Mouse (Mus musculus) left cerebral cortex, postnatal 10 days (tissue): ENCODE data around the gene Iqcj. TPM values are rescaled to one million over a fixed set of nuclear protein-coding genes. Genes with fewer than 3 reads are reported as not detected.

Experiments used
- DNase-seq, 2 experiments: peaks; one replicate each; pipeline ENCODE4 v3.0.0; 2021 to 2022; ENCODE audit warnings: low spot score in 2 of 2, mixed read lengths in 1 of 2; ENCODE audit errors: extremely low spot score in 1 of 2
- intact Hi-C: fragments of 180-260 bp; cut with DNase I; formaldehyde crosslinking; loops from one replicate; pipeline ENCODE4 v1.15.1; 2025
- total RNA-seq, 2 experiments: library from RNA; stranded (reverse); gene quantifications; 2 replicates each; pipeline ENCODE4 v1.2.3; 2021

The Iqcj gene
- total RNA-seq: 1 to 10 TPM; 1.7 to 3.2 TPM

- intact Hi-C loops: loop anchor here (10.0 kb wide), 1 partner anchor 153 kb away; no protein-coding TSS in a partner anchor
- DNase-seq: peak in 1 of 2 experiments; percentile 30
Observed at GRCm38 (mm10) chr3:67892026-67892705, at the start of gene Iqcj, which contains the start of gene Iqschfp. Gene Iqcj (plus strand): TSS chr3:67892220. Gene Iqschfp (plus strand): TSS chr3:67892232.

GRCm38 (mm10) chr3:67852397-67852796 lies 39.6 kb upstream of the Iqcj start:
- intact Hi-C loops: no loop called here
- no peak for DNase-seq

GRCm38 (mm10) chr3:67861524-67861923 lies 30.5 kb upstream of the Iqcj start:
- no peak for DNase-seq
- intact Hi-C loops: no loop called here

- DNase-seq: no peak
- intact Hi-C loops: no loop called here
Observed at GRCm38 (mm10) chr3:67867420-67868065, 24.5 kb upstream of the Iqcj start.

- intact Hi-C loops: no loop called here
- no peak for DNase-seq
Observed at GRCm38 (mm10) chr3:67869424-67869823, 22.6 kb upstream of the Iqcj start.

- no peak for DNase-seq
- intact Hi-C loops: no loop called here
Observed at GRCm38 (mm10) chr3:67877253-67877652, 14.8 kb upstream of the Iqcj start.

- intact Hi-C loops: no loop called here
- DNase-seq: no peak
Observed at GRCm38 (mm10) chr3:67884335-67884734, 7.7 kb upstream of the Iqcj start.

GRCm38 (mm10) chr3:67886176-67886575 lies 5.8 kb upstream of the Iqcj start:
- no peak for DNase-seq
- intact Hi-C loops: no loop called here

GRCm38 (mm10) chr3:67887251-67887650 lies 4.8 kb upstream of the Iqcj start:
- intact Hi-C loops: no loop called here
- no peak for DNase-seq

- intact Hi-C loops: loop anchor here (10.0 kb wide), 1 partner anchor 152 kb away; no protein-coding TSS in a partner anchor
- no peak for DNase-seq
Observed at GRCm38 (mm10) chr3:67892768-67893167, 748 bp downstream of the Iqcj start.

- intact Hi-C loops: no loop called here
- DNase-seq: no peak
Observed at GRCm38 (mm10) chr3:67902517-67902916, 10.5 kb downstream of the Iqcj start.

- intact Hi-C loops: no loop called here
- DNase-seq: no peak
Observed at GRCm38 (mm10) chr3:67908586-67908985, 16.6 kb downstream of the Iqcj start.

- no peak for DNase-seq
- intact Hi-C loops: no loop called here
Observed at GRCm38 (mm10) chr3:67918098-67918497, 26.1 kb downstream of the Iqcj start.

GRCm38 (mm10) chr3:67918634-67919259 lies 26.7 kb downstream of the Iqcj start:
- DNase-seq: no peak
- intact Hi-C loops: no loop called here

- intact Hi-C loops: no loop called here
Observed at GRCm38 (mm10) chr3:67923095-67923494, 31.1 kb downstream of the Iqcj start.

GRCm38 (mm10) chr3:67925453-67925852 lies 33.4 kb downstream of the Iqcj start:
- DNase-seq: no peak
- intact Hi-C loops: no loop called here

More at GRCm38 (mm10) chr3:67923095-67923494, 31.1 kb downstream of the Iqcj start:
- DNase-seq: no peak

GRCm38 (mm10) chr3:67930424-67931133 lies 38.6 kb downstream of the Iqcj start:
- intact Hi-C loops: no loop called here
- no peak for DNase-seq

GRCm38 (mm10) chr3:67931181-67931580 lies 39.2 kb downstream of the Iqcj start:
- DNase-seq: peak in 1 of 2 experiments; percentile 7
- intact Hi-C loops: no loop called here

GRCm38 (mm10) chr3:67931914-67932313 lies 39.9 kb downstream of the Iqcj start:
- DNase-seq: no peak
- intact Hi-C loops: no loop called here
